Mouse (Mus musculus): ENCODE data around the gene Anapc7.
"Not testable (repeated sequence)": the region's sequence is repeated elsewhere in the genome, so short reads cannot be mapped to it uniquely, and the experiment has no call there.

Anapc7 gene

GRCm38 (mm10) chr5:122409692-122410645 is 11.5 kb upstream of the Anapc7 start:
- DNase-seq (ENCODE audit: low spot score): no peak

GRCm38 (mm10) chr5:122411892-122412291 is 9.6 kb upstream of the Anapc7 start:
- no peak for DNase-seq (ENCODE audit: low spot score)

- no peak for DNase-seq (ENCODE audit: low spot score)
Measured at GRCm38 (mm10) chr5:122412826-122413225, 8.7 kb upstream of the Anapc7 start.

GRCm38 (mm10) chr5:122414351-122414750 is 7.1 kb upstream of the Anapc7 start:
- DNase-seq (ENCODE audit: low spot score): no peak

- no peak for DNase-seq (ENCODE audit: low spot score)
Measured at GRCm38 (mm10) chr5:122415465-122415864, 6.0 kb upstream of the Anapc7 start.

- not testable (repeated sequence) for DNase-seq (ENCODE audit: low spot score)
Measured at GRCm38 (mm10) chr5:122420676-122421075, 817 bp upstream of the Anapc7 start.

- DNase-seq (ENCODE audit: low spot score): peak; percentile 89
Measured at GRCm38 (mm10) chr5:122422071-122422964, 825 bp downstream of the Anapc7 start.

- DNase-seq (ENCODE audit: low spot score): no peak
Measured at GRCm38 (mm10) chr5:122423083-122423482, 1.6 kb downstream of the Anapc7 start.

GRCm38 (mm10) chr5:122425550-122425949 is 4.1 kb downstream of the Anapc7 start:
- DNase-seq (ENCODE audit: low spot score): no peak

- DNase-seq (ENCODE audit: low spot score): no peak
Measured at GRCm38 (mm10) chr5:122430036-122430775, 8.7 kb downstream of the Anapc7 start.

- no peak for DNase-seq (ENCODE audit: low spot score)
Measured at GRCm38 (mm10) chr5:122431221-122431620, 9.7 kb downstream of the Anapc7 start.

- no peak for DNase-seq (ENCODE audit: low spot score)
Measured at GRCm38 (mm10) chr5:122434541-122434940, 13.0 kb downstream of the Anapc7 start.

GRCm38 (mm10) chr5:122439400-122440094 is 18.1 kb downstream of the Anapc7 start:
- DNase-seq (ENCODE audit: low spot score): no peak

- no peak for DNase-seq (ENCODE audit: low spot score)
Measured at GRCm38 (mm10) chr5:122440095-122440630, 18.7 kb downstream of the Anapc7 start.

GRCm38 (mm10) chr5:122444492-122444891 is 23.0 kb downstream of the Anapc7 start:
- DNase-seq (ENCODE audit: low spot score): no peak

- DNase-seq (ENCODE audit: low spot score): no peak
Measured at GRCm38 (mm10) chr5:122445051-122445610, 23.6 kb downstream of the Anapc7 start.

- no peak for DNase-seq (ENCODE audit: low spot score)
Measured at GRCm38 (mm10) chr5:122447857-122448256, 26.4 kb downstream of the Anapc7 start.

GRCm38 (mm10) chr5:122448869-122449268 is 27.4 kb downstream of the Anapc7 start:
- no peak for DNase-seq (ENCODE audit: low spot score)

- no peak for DNase-seq (ENCODE audit: low spot score)
Measured at GRCm38 (mm10) chr5:122449946-122450345, 28.5 kb downstream of the Anapc7 start.

- no peak for DNase-seq (ENCODE audit: low spot score)
Measured at GRCm38 (mm10) chr5:122450913-122451317, 29.4 kb downstream of the Anapc7 start.

GRCm38 (mm10) chr5:122451324-122451723 is 29.8 kb downstream of the Anapc7 start:
- no peak for DNase-seq (ENCODE audit: low spot score)
